Mouse (Mus musculus) MEL (cell line): ENCODE measurements at regions not wholly inside any gene's neighbourhood (a gene's known extent, or its start where the extent isn't known, plus 50 kb on each side); places are given as distances from the start of the nearest gene placed in this dataset.

Experiments used
- CHD2 ChIP-seq: IDR thresholded peaks from 2 replicates; pipeline ENCODE4 v1.6.1; 2011; ENCODE audit warnings: low read length, improper control_type of control experiment
- CTCF ChIP-seq, 3 experiments: IDR thresholded peaks in 2 of 3; conservative IDR thresholded peaks in 1 of 3; 2 replicates each; pipeline ENCODE4 v1.5.1; 2011 to 2012; ENCODE audit warnings: low read length in 3 of 3, low read depth in 2 of 3, mild to moderate bottlenecking in 2 of 3, improper control_type of control experiment in 1 of 3, inconsistent platforms in 1 of 3, mixed read lengths in 1 of 3, moderate library complexity in 1 of 3; ENCODE audit not compliant: control insufficient read depth in 1 of 3, insufficient read depth in 1 of 3, poor library complexity in 1 of 3, severe bottlenecking in 1 of 3
- EP300 ChIP-seq, 2 experiments: IDR thresholded peaks; 2 replicates each; pipeline ENCODE4 v1.6.1; 2011; ENCODE audit warnings: improper control_type of control experiment in 2 of 2, low read length in 2 of 2, low read depth in 1 of 2, mild to moderate bottlenecking in 1 of 2
- MYC ChIP-seq: IDR thresholded peaks from 2 replicates; pipeline ENCODE4 v1.6.1; 2011; ENCODE audit warnings: low read depth, mild to moderate bottlenecking, low read length, improper control_type of control experiment, moderate library complexity
- NRF1 ChIP-seq: IDR thresholded peaks from 2 replicates; pipeline ENCODE4 v1.6.1; 2014; ENCODE audit warnings: low read depth, mild to moderate bottlenecking, inconsistent platforms, low read length, improper control_type of control experiment, moderate library complexity; ENCODE audit not compliant: poor library complexity, insufficient read depth, severe bottlenecking
- SMC3 ChIP-seq: IDR thresholded peaks from 2 replicates; pipeline ENCODE4 v1.6.1; 2011; ENCODE audit warnings: low read depth, low read length, improper control_type of control experiment
- TAL1 ChIP-seq: IDR thresholded peaks from 2 replicates; pipeline ENCODE4 v1.6.1; 2012; ENCODE audit warnings: mild to moderate bottlenecking, inconsistent platforms, low read length, moderate library complexity, mixed read lengths

DNA sequence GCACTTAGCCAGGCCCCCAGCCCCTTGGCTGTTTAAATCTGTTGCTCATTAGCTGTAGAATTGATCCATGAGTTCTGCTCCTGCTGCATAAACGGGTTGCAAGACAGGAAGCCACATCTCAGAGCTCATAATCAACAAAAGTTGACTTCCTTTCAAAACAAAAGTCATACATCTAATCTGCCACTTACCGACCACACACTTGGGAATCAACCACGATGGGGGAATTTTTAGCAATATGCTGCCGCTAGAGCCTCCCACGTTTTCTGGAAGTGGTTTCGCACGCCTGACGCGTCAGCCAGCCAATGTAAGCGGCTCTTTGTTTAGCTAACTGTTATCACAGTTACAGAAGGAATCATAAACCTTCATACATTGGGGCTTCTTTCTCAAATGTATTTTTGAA lies 77.7 kb downstream of the Nptx2 start:
- TF ChIP-seq CTCF (IDR thresholded peaks at IDR 0.05 in 2 of 3, conservative IDR thresholded peaks at IDR 0.05 in 1 of 3; ENCODE audit: control insufficient read depth in 1 of 3, insufficient read depth in 1 of 3, low read depth in 2 of 3, low read length in 3 of 3, poor library complexity in 1 of 3, severe bottlenecking in 1 of 3) (no peak), NRF1 (no peak), CHD2 (no peak), SMC3 (no peak), EP300 (IDR thresholded peaks at IDR 0.05; ENCODE audit: low read depth in 1 of 2, low read length in 2 of 2) (no peak), MYC (no peak), TAL1 (no peak)
